Mouse (Mus musculus): Measurements from ENCODE around the gene Clec11a.
"Not testable (repeated sequence)": the region's sequence is repeated elsewhere in the genome, so short reads cannot be mapped to it uniquely, and the experiment has no call there.

The Clec11a gene

GRCm38 (mm10) chr7:44322290-44322689 is 15.6 kb upstream of the Clec11a start:
- DNase-seq (ENCODE audit: low spot score) = no peak

GRCm38 (mm10) chr7:44320886-44321285 is 14.2 kb upstream of the Clec11a start:
- DNase-seq (ENCODE audit: low spot score) = no peak

GRCm38 (mm10) chr7:44317913-44318312 is 11.2 kb upstream of the Clec11a start:
- DNase-seq (ENCODE audit: low spot score) = no peak

GRCm38 (mm10) chr7:44312484-44312883 is 5.8 kb upstream of the Clec11a start:
- DNase-seq (ENCODE audit: low spot score) = no peak

GRCm38 (mm10) chr7:44311713-44312304 is 5.1 kb upstream of the Clec11a start:
- DNase-seq (ENCODE audit: low spot score) = no peak

- peak; percentile 11 for DNase-seq (ENCODE audit: low spot score)
Observed at GRCm38 (mm10) chr7:44310878-44311712, 4.4 kb upstream of the Clec11a start.

- no peak for DNase-seq (ENCODE audit: low spot score)
Observed at GRCm38 (mm10) chr7:44310285-44310877, 3.7 kb upstream of the Clec11a start.

- no peak for DNase-seq (ENCODE audit: low spot score)
Observed at GRCm38 (mm10) chr7:44309475-44310284, 3.0 kb upstream of the Clec11a start, which contains the start of gene Shank1. Gene Shank1, plus strand, starts transcription at chr7:44310253.

- no peak for DNase-seq (ENCODE audit: low spot score)
Observed at GRCm38 (mm10) chr7:44307261-44308020, 739 bp upstream of the Clec11a start.

- DNase-seq (ENCODE audit: low spot score) = no peak
Observed at GRCm38 (mm10) chr7:44305686-44306085, 1.0 kb downstream of the Clec11a start.

- DNase-seq (ENCODE audit: low spot score) = peak; percentile 97
Observed at GRCm38 (mm10) chr7:44304775-44305641, 1.7 kb downstream of the Clec11a start.

- no peak for DNase-seq (ENCODE audit: low spot score)
Observed at GRCm38 (mm10) chr7:44304463-44304774, 2.3 kb downstream of the Clec11a start.

GRCm38 (mm10) chr7:44303346-44304340 is 3.1 kb downstream of the Clec11a start:
- no peak for DNase-seq (ENCODE audit: low spot score)

- not testable (repeated sequence) for DNase-seq (ENCODE audit: low spot score)
Observed at GRCm38 (mm10) chr7:44297501-44297900, 9.2 kb downstream of the Clec11a start.

- no peak for DNase-seq (ENCODE audit: low spot score)
Observed at GRCm38 (mm10) chr7:44291418-44291817, 15.3 kb downstream of the Clec11a start.

GRCm38 (mm10) chr7:44290986-44291385 is 15.7 kb downstream of the Clec11a start:
- DNase-seq (ENCODE audit: low spot score) = no peak

GRCm38 (mm10) chr7:44287760-44288159 is 18.9 kb downstream of the Clec11a start:
- no peak for DNase-seq (ENCODE audit: low spot score)

- DNase-seq (ENCODE audit: low spot score) = no peak
Observed at GRCm38 (mm10) chr7:44281586-44281985, 25.1 kb downstream of the Clec11a start.

GRCm38 (mm10) chr7:44280959-44281358 is 25.7 kb downstream of the Clec11a start:
- DNase-seq (ENCODE audit: low spot score) = no peak
